Mouse (Mus musculus): ENCODE data around the gene Dpagt1. TPM values are rescaled to one million over a fixed set of nuclear protein-coding genes. Genes with fewer than 3 reads are reported as not detected.
A peak's percentile ranks its signal among the peaks of the same experiment; 100 is the strongest.
"Not testable (repeated sequence)": the region's sequence is repeated elsewhere in the genome, so short reads cannot be mapped to it uniquely, and the experiment has no call there.

The Dpagt1 gene
- polyA plus RNA-seq, 1 experiment from 2014 or later, result 40.4 TPM

DNA sequence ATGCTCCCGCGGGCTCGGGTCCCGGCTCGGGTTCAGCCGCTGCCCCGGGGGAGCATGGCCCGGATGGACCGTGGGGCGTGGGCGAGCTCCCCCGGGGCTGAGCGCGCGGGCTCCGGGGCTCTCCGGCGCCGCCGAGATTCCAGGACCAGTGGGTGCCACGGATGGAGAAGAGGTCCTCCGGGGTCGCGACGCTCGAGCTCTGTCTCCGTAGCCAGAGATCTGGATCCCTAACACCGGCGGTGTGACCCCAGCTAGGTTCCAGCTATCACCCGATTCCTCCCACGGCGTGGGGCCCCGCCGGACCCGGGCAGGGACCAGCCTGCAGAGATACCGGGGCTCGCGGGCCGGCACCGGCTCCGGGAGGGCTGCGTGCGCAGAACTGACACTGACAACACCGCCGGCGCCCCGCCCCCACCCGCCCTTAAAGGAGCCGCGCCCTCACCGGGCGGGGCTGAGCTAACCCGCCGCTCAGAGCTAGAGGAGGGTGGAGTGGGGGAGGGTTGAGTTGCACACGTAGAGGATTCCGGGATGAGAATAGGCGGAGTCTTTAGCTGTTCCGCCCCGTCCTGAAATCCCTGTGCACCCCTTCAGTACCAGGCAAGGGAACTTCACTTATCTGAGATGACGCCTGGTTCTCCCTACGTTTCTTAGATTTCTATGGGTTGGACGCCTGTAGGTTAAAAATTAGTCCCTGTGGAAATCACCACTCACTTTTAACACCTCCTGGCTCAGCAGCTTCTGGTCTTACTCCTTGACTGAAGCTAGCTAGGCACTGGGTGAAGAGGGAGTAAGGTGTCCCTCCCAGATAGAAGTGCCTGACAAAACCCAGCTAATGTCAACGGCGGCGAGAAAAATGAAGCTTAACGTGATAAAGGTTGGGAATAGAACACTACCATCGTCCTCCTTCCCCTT is 5.7 kb upstream of the Dpagt1 start, which contains the start of gene C2cd2l:
Gene C2cd2l (minus strand): TSS at position 399 of the 912 bp plus-strand sequence.
- ATAC-seq (ENCODE audit: low FRiP score), result peak; percentile 98
- Histone ChIP-seq H3K36me3 (peaks cover 23% of the 10 kb centered on the region), H3K4me1 (replicated peaks) (peaks cover 38% of the 10 kb centered on the region), H3K9ac (peak within 1 kb of the TSS; percentile 98), H3K9me3 (no peaks in the 10 kb centered on the region), H3K4me2 (peak within 1 kb of the TSS; percentile 94), H3K27ac (peak within 1 kb of the TSS; percentile 89), H3K27me3 (no peaks in the 10 kb centered on the region), H3K4me3 (peak within 1 kb of the TSS; percentile 97)
- under 1% methylated on average over 66 of the region's 67 CpGs for WGBS

DNA sequence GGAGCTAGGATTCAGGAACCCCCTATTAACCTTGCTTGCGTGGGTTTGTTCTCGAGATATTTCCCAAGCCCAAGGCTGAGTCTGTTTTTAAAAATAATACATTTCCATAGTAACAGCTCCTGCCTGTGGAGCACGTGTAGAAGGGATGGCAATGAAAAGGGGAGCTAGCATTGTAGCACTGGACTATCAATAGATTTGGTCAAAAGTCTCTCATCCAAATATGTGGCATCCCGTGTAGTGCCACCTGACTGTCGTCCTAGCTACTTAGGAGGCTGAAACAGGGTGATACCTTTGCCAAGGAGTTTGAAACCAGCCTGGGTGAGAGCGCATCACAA is 5.1 kb upstream of the Dpagt1 start:
- H3K27me3 ChIP-seq, result no peaks in the 10 kb centered on the region
- no peaks in the 10 kb centered on the region for H3K9me3 ChIP-seq
- peak overlapping the region; percentile 83 for H3K27ac ChIP-seq
- peaks cover 17% of the 10 kb centered on the region for H3K36me3 ChIP-seq
- H3K9ac ChIP-seq, result peak overlapping the region; percentile 98
- peaks cover 41% of the 10 kb centered on the region for H3K4me1 ChIP-seq (replicated peaks)
- H3K4me3 ChIP-seq, result peak overlapping the region; percentile 97
- ATAC-seq (ENCODE audit: low FRiP score), result peak; percentile 4
- H3K4me2 ChIP-seq, result peak overlapping the region; percentile 94
- WGBS, result 19% methylated on average over 6 of the region's 6 CpGs

DNA sequence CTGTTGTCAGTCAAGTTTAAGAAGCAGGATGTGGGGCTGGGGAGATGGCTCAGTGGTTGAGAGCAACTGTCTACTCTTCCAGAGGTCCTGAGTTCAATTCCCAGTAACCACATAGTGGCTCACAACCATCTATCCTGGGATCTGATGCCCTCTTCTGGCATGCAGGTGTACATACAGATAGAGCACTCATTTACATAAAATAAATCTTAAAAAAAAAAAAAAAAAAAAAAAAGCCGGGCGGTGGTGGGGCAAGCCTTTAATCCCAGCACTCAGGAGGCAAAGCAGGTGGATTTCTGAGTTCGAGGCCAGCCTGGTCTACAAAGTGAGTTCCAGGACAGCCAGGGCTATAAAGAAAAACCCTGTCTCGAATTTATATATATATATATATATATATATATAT is 2.2 kb upstream of the Dpagt1 start:
- not testable (repeated sequence) for H3K9ac ChIP-seq; H3K4me2 ChIP-seq; H3K4me3 ChIP-seq; H3K27ac ChIP-seq; ATAC-seq (ENCODE audit: low FRiP score); H3K27me3 ChIP-seq; H3K9me3 ChIP-seq; H3K36me3 ChIP-seq
- H3K4me1 ChIP-seq (replicated peaks), result peaks cover 31% of the 10 kb centered on the region
- WGBS, result 72% methylated on average over 4 of the region's 4 CpGs

DNA sequence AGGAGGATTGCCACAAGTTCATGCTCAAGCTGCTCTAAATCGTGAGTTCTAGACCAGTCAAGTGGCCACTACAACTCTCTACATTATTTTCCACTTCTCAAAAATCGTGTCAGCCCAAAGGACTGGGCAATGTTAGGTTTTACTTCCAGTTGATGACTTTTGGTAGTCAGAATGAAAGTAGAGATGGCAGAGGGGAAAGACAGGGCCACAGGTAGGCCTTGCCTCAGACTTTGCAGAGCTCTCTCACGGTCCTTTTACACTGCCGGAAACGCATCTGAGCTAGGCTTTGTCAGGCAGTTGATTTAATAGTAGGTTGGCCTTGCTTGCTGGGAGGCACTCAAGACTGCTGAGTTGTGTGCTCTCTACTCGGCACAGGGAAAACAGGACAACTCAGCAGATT is 1.7 kb upstream of the Dpagt1 start:
- ATAC-seq (ENCODE audit: low FRiP score), result no peak
- peaks cover 26% of the 10 kb centered on the region for H3K4me1 ChIP-seq (replicated peaks)
- 82% methylated on average over 6 of the region's 6 CpGs for WGBS
- no peak overlapping the region for H3K9ac ChIP-seq
- H3K27ac ChIP-seq, result no peak overlapping the region
- H3K9me3 ChIP-seq, result no peaks in the 10 kb centered on the region
- no peak overlapping the region for H3K4me3 ChIP-seq
- no peak overlapping the region for H3K4me2 ChIP-seq
- H3K27me3 ChIP-seq, result no peaks in the 10 kb centered on the region
- peaks cover 5% of the 10 kb centered on the region for H3K36me3 ChIP-seq

DNA sequence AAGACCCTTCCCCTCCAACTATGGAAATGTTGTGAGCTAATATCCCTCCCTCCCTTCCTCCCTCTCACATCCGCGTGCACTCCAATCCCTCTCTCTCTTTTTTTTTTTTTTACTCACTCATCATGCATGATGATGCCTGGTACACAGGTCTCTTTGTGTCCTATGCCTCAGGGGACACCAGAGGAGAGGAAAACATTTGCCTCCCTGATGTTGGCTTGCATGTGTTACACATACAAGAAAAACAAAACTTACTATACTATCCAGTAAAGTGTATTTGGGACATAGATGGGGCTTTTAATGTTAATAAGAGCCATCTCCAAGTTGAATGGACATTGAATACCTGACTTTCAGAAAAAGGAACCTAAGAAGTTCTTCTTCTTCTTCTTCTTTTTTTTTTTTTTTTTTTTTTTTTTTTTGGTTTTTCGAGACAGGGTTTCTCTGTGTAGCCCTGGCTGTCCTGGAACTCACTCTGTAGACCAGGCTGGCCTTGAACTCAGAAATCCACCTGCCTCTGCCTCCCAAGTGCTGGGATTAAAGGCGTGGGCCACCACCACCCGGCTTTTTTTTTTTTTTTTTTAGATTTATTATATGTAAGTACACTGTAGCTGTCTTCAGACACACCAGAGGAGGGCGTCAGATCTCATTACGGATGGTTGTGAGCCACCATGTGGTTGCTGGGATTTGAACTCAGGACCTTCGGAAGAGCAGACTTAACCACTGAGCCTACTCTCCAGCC is 619 bp upstream of the Dpagt1 start:
- not testable (repeated sequence) for H3K9me3 ChIP-seq; ATAC-seq (ENCODE audit: low FRiP score); H3K27me3 ChIP-seq
- peak overlapping the region; percentile 88 for H3K4me2 ChIP-seq
- 71% methylated on average over 7 of the region's 8 CpGs for WGBS
- H3K36me3 ChIP-seq, result peaks cover 15% of the 10 kb centered on the region
- H3K27ac ChIP-seq, result peak overlapping the region; percentile 94; the same call in 1 of the 2 replicates
- peak overlapping the region; percentile 92; the same call in 1 of the 2 replicates for H3K9ac ChIP-seq
- H3K4me1 ChIP-seq (replicated peaks), result peaks cover 23% of the 10 kb centered on the region
- peak overlapping the region; percentile 86 for H3K4me3 ChIP-seq

DNA sequence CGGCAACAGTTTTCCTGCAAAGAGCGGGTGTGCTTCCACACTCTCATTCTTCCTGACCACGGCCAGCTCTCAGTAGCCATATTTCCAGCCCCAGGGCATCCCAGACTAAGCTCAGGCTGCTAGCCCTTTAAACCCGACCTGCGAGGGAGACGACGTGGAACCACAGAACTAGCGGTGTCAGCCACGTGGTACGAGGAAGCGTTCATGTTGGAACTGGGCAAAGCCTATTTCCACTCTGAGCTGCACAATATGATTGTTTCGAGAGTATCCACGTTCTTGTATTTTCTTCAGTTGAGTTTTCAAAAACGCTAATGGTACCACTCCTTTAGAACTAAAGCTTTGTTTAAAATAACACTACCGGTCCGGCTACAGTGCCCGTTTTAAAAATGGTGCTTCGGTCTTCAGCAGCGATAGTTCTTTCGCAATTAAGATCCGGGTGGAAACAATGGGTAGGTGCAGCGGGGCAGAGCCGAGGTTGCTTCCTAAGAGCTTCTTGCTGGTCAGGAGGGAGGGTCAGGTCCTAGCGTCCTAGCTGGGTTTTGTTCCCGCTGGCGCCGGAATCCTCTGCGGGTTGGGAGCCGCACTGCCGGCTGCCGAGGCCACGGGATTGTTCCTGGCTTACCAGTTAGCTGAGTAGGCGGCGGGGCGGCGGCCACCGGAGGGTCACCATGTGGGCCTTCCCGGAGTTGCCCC is 698 bp downstream of the Dpagt1 start:
- Histone ChIP-seq H3K4me3 (peak overlapping the region; percentile 86), H3K27me3 (no peaks in the 10 kb centered on the region), H3K36me3 (peaks cover 28% of the 10 kb centered on the region), H3K27ac (peak overlapping the region; percentile 94), H3K9me3 (no peaks in the 10 kb centered on the region), H3K4me2 (peak overlapping the region; percentile 88), H3K9ac (peak overlapping the region; percentile 92), H3K4me1 (replicated peaks) (peaks cover 15% of the 10 kb centered on the region)
- ATAC-seq (ENCODE audit: low FRiP score), result peak; percentile 94
- under 1% methylated on average over 38 of the region's 38 CpGs for WGBS

DNA sequence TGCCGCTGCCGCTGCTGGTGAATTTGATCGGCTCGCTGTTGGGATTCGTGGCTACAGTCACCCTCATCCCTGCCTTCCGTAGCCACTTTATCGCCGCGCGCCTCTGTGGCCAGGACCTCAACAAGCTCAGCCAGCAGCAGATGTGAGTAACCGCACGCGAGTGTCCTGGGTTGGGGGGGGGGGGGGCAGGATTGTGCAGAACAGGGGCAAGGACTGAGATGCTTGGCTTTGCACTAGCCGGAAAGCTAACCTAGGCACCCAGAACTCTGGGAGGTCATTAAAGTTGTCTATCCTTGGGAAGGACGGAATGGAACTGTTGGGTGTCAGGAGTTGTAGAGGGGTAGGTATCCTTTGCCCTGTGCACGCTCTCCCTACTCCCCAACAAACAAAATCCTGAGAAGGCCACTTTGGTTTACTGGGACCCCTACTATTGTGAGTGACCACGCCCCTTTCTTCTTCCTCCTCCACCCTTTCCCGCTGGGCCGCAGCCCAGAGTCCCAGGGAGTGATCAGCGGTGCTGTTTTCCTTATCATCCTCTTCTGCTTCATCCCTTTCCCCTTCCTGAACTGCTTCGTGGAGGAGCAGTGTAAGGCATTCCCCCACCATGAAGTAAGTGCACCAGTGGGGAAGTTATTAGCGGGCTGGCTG is 1.4 kb downstream of the Dpagt1 start:
- H3K4me3 ChIP-seq, result peak overlapping the region; percentile 86
- ATAC-seq (ENCODE audit: low FRiP score), result peak; percentile 43
- WGBS, result under 1% methylated on average over 22 of the region's 22 CpGs
- H3K4me1 ChIP-seq (replicated peaks), result peaks cover 15% of the 10 kb centered on the region
- peak overlapping the region; percentile 94 for H3K27ac ChIP-seq
- H3K36me3 ChIP-seq, result peaks cover 34% of the 10 kb centered on the region
- peak overlapping the region; percentile 92 for H3K9ac ChIP-seq
- no peaks in the 10 kb centered on the region for H3K27me3 ChIP-seq
- no peaks in the 10 kb centered on the region for H3K9me3 ChIP-seq
- peak overlapping the region; percentile 88 for H3K4me2 ChIP-seq

DNA sequence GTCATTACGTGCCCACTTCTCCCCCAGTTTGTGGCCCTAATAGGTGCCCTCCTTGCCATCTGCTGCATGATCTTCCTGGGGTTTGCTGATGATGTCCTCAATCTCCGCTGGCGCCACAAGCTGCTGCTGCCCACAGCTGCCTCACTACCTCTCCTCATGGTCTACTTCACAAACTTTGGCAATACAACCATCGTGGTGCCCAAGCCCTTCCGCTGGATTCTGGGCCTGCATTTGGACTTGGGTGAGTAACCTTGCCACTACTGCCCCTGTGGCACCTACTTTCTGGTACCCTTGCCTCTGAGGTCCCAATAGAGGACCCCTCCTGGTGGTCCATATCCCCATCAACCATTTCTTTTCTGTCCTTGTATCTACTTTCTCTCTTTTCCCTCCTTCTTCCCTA is 2.1 kb downstream of the Dpagt1 start:
- Histone ChIP-seq H3K4me3 (peak overlapping the region; percentile 86), H3K4me1 (replicated peaks) (peaks cover 15% of the 10 kb centered on the region), H3K27ac (no peak overlapping the region), H3K9ac (peak overlapping the region; percentile 92), H3K4me2 (peak overlapping the region; percentile 88), H3K9me3 (no peaks in the 10 kb centered on the region), H3K27me3 (no peaks in the 10 kb centered on the region), H3K36me3 (peaks cover 41% of the 10 kb centered on the region)
- ATAC-seq (ENCODE audit: low FRiP score), result no peak
- WGBS, result 90% methylated on average over 5 of the region's 5 CpGs

DNA sequence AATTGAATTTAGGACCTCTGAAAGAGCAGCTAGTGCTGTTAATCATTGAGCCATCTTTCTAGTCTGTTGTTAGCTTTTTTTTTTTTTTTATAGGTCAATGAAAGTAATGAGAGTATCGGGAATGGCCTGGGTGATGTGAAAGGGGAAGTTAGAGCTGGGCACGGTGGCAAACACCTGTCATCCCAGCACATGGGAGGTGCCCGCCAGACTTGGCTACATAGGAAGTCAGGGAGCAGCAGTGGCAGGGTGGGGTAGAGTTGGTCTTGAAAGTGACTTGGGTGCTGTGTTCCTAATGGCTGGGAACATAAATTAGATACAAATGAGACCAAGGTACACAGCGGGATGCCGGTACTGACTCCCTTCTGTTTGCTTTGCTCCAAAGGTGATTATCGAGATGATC is 4.9 kb downstream of the Dpagt1 start:
- peaks cover 16% of the 10 kb centered on the region for H3K4me1 ChIP-seq (replicated peaks)
- H3K36me3 ChIP-seq, result peaks cover 51% of the 10 kb centered on the region
- H3K4me3 ChIP-seq, result no peak overlapping the region
- no peaks in the 10 kb centered on the region for H3K9me3 ChIP-seq
- H3K9ac ChIP-seq, result no peak overlapping the region
- H3K27me3 ChIP-seq, result no peaks in the 10 kb centered on the region
- ATAC-seq (ENCODE audit: low FRiP score), result no peak
- no peak overlapping the region for H3K27ac ChIP-seq
- 93% methylated on average over 6 of the region's 6 CpGs for WGBS
- no peak overlapping the region for H3K4me2 ChIP-seq

DNA sequence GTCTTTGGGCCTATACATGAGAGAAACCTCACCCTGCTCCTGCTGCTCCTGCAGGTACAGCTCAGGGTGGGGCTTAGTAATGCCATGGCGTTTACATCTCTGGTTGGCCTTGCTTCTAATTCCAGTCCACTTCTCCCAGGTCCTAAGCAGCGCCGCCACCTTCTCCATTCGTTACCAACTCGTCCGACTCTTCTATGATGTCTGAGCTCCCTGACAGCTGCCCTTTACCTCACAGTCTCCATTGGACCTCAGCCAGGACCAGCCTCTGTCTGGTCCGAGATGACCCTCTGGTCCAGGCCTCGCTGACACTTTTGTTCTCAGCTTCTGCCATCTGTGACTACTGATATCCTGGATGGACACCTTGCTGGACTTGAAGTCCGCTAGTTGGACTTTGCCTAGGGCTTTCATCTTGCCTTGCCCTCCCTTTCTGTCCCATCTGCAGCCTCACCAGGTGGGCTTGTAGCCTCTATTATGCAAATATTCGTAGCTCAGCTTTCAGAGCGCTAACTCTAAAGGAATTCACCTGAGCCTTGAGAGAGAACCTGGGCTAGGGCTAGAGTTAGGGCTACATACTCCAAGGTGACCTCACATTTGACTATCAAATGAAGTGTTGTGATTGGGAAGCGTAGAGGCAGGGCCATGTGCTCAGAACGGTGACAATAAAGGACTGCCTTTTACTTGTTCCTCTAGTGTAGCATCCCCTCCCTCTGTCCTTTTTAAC is 7.3 kb downstream of the Dpagt1 start:
- 97% methylated on average over 13 of the region's 13 CpGs for WGBS
- peaks cover 58% of the 10 kb centered on the region for H3K36me3 ChIP-seq

More for the DNA sequence above, 7.3 kb downstream of the Dpagt1 start:
- H3K9me3 ChIP-seq, result no peaks in the 10 kb centered on the region
- H3K27me3 ChIP-seq, result no peaks in the 10 kb centered on the region
- H3K4me2 ChIP-seq, result no peak overlapping the region
- H3K4me3 ChIP-seq, result no peak overlapping the region
- no peak for ATAC-seq (ENCODE audit: low FRiP score)
- H3K9ac ChIP-seq, result no peak overlapping the region
- peaks cover 26% of the 10 kb centered on the region for H3K4me1 ChIP-seq (replicated peaks)
- H3K27ac ChIP-seq, result no peak overlapping the region
